Mouse (Mus musculus) midbrain, embryonic 11.5 days (tissue): ENCODE measurements around the gene Ffar1. TPM values are rescaled to one million over a fixed set of nuclear protein-coding genes. Genes with fewer than 3 reads are reported as not detected.

Experiments used
- ATAC-seq: fragments of 200-750 bp; cut with Nextera tagmentation; 2 replicates; pipeline ENCODE4 v1.8.0; 2017; ENCODE audit warnings: moderate TSS enrichment, moderate library complexity; ENCODE audit not compliant: low FRiP score
- DNase-seq: peaks from one replicate; pipeline ENCODE4 v3.0.0; 2015; ENCODE audit warnings: low spot score; ENCODE audit errors: missing footprints
- H3K27ac ChIP-seq: fragments of 300-500 bp; sonication (generic); 2 replicates; pipeline ENCODE4 v1.5.1; 2014; ENCODE audit warnings: low read depth, low read length
- H3K27me3 ChIP-seq: fragments of 300-500 bp; sonication (generic); 2 replicates; pipeline ENCODE4 v1.6.1; 2014; ENCODE audit warnings: mild to moderate bottlenecking, low read length, moderate library complexity, mixed read lengths; ENCODE audit not compliant: control insufficient read depth, insufficient read depth
- H3K36me3 ChIP-seq: fragments of 300-500 bp; sonication (generic); 2 replicates; pipeline ENCODE4 v1.6.1; 2014; ENCODE audit warnings: mild to moderate bottlenecking, low read length, moderate library complexity, mixed read lengths; ENCODE audit not compliant: control insufficient read depth, insufficient read depth
- H3K4me1 ChIP-seq: fragments of 300-500 bp; sonication (generic); 2 replicates; pipeline ENCODE4 v1.6.1; 2014; ENCODE audit warnings: low read length; ENCODE audit not compliant: control insufficient read depth, insufficient read depth
- H3K4me2 ChIP-seq: fragments of 300-500 bp; sonication (generic); 2 replicates; pipeline ENCODE4 v1.6.1; 2014; ENCODE audit warnings: mild to moderate bottlenecking, moderate library complexity
- H3K4me3 ChIP-seq: fragments of 300-500 bp; sonication (generic); 2 replicates; pipeline ENCODE4 v1.5.1; 2014; ENCODE audit warnings: low read depth, low read length
- H3K9ac ChIP-seq: fragments of 300-500 bp; sonication (generic); 2 replicates; pipeline ENCODE4 v1.6.1; 2014; ENCODE audit warnings: low read length
- H3K9me3 ChIP-seq: fragments of 300-500 bp; sonication (generic); 2 replicates; pipeline ENCODE4 v1.6.1; 2016; ENCODE audit warnings: low read length; ENCODE audit not compliant: control insufficient read depth
- WGBS: fragments of 180-500 bp; shearing (Covaris S2); extraction: QIAGEN DNeasy Blood & Tissue Kit; methylation state at CpG from one replicate; pipeline ENCODE4 v1.1.7; 2014; 5-methylcytosine and 5-hydroxymethylcytosine counted together
- polyA plus RNA-seq: library from polyadenylated mRNA; unstranded; fragments of >200 nt; fragmentation: Nextera tagmentation; extraction: Ambion mirVana; gene quantifications from 2 replicates; pipeline ENCODE4 v1.2.1, GENCODE M21; 2014

Ffar1 gene
- polyA plus RNA-seq, 1 experiment from 2014 or later = not detected

DNA sequence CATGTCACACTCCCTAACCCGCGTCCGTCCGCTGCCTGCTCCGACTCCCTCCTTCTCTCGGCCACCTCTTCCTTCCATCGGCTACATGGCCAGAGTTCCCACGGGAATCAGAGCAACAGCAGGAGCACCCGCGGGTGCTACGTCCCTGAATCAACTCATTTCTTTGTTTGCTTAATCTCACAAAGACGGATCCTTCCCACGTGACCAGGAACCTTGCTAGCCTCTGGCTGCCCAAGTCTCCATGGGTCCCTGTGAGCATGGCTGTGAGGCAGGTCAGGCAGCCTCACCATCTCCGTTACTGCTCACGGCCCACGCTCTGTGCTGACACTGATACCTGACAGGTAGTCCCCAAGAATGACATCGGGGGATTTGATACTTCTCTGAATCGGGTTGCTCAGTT, 37.7 kb downstream of the Ffar1 start, which contains the start of gene Ffar2:
Ffar2 (minus strand) TSS at position 101 of the 400 bp plus-strand sequence.
- no peak within 1 kb of the TSS for H3K4me3 ChIP-seq
- DNase-seq (no peak), ATAC-seq (no peak)
- no peaks in the 10 kb centered on the region for H3K9me3 ChIP-seq
- no peak within 1 kb of the TSS for H3K4me2 ChIP-seq
- no peak within 1 kb of the TSS for H3K27ac ChIP-seq
- H3K36me3 ChIP-seq = no peaks in the 10 kb centered on the region
- no peaks in the 10 kb centered on the region for H3K4me1 ChIP-seq
- H3K27me3 ChIP-seq = no peaks in the 10 kb centered on the region
- WGBS = 87% methylated on average over 18 of the region's 18 CpGs
- no peak within 1 kb of the TSS for H3K9ac ChIP-seq

DNA sequence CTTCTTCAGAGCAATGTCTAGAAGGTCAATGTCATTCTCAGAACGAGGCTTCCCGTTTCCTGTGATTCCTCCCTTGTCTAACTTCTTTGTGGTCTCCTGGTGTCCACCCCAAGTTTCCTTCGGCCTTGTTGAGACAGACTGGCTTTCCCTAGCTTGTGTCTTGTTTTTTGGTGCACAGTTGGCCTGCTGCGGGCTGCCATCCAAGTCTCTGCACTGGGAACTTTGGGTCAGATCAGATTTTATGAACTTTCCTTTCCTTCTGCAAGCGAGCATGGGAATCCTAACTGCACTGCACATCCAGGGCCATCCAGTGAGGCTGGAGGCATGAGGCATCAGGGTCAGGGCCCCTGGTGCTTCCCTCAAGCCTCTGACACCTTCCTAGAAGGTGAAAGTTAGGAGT, 39.8 kb downstream of the Ffar1 start:
- Histone ChIP-seq H3K36me3 (no peaks in the 10 kb centered on the region), H3K27ac (no peak overlapping the region), H3K4me2 (no peak overlapping the region), H3K27me3 (no peaks in the 10 kb centered on the region), H3K4me3 (no peak overlapping the region), H3K9me3 (no peaks in the 10 kb centered on the region), H3K9ac (no peak overlapping the region), H3K4me1 (no peaks in the 10 kb centered on the region)
- 82% methylated on average over 5 of the region's 5 CpGs for WGBS
- ATAC-seq (no peak), DNase-seq (no peak)

DNA sequence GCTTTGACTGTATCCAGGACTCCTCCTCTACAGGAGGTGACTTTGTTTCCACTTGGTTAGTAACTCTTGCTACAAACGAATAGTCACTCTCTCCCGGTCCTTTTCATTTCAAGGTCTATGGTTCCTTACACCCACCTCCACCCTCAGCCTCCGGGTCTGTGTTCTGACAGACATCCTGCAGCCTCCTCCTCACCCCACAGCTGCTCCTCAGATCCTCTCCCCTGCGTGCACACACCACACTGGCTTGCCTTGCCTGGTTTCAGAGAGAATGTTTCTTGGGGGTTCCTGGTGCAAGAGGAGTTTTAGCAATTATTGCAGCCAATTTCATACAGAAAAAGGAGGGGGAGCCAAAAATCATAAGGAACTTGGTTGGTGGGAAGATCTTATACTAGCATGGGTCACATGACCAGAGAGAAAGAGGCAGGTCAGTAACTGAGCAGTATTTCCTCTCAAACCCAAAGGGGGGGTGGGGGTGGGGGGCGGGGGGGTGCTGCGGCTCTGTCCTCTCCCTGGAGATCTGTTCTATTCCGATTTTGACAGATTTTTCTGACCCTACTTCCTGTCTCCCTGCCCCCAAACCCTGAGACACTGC, 40.4 kb downstream of the Ffar1 start:
- no peaks in the 10 kb centered on the region for H3K4me1 ChIP-seq
- H3K4me3 ChIP-seq = no peak overlapping the region
- H3K36me3 ChIP-seq = no peaks in the 10 kb centered on the region
- no peak overlapping the region for H3K9ac ChIP-seq
- WGBS = 68% methylated on average over 7 of the region's 7 CpGs
- no peak overlapping the region for H3K4me2 ChIP-seq
- H3K27ac ChIP-seq = no peak overlapping the region
- no peaks in the 10 kb centered on the region for H3K9me3 ChIP-seq
- ATAC-seq (no peak), DNase-seq (no peak)
- H3K27me3 ChIP-seq = no peaks in the 10 kb centered on the region

DNA sequence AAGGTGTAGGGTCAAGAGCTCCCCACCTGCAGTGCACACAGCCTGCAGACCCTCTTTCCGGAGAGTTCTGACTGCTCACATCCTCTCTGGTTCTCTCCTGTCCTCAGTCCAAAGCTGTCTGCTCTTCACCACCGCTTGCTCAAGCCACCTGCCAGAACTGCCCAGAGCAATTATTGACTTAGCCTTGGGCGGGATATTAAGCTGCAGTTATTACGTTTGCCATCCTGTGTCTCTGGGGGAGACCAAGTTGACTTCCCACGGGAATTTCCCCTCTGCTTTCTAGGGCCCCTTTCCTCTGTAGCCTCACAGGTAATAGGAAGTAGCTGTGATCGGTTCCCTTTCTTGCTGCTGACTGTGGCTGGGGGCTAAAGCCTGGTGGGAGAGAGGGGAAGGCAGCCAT, 41.2 kb downstream of the Ffar1 start:
- no peak for ATAC-seq
- no peak for DNase-seq
- 71% methylated on average over 6 of the region's 6 CpGs for WGBS
- Histone ChIP-seq H3K4me2 (no peak overlapping the region), H3K9me3 (no peaks in the 10 kb centered on the region), H3K27ac (no peak overlapping the region), H3K4me3 (no peak overlapping the region), H3K4me1 (no peaks in the 10 kb centered on the region), H3K27me3 (no peaks in the 10 kb centered on the region), H3K9ac (no peak overlapping the region), H3K36me3 (no peaks in the 10 kb centered on the region)

DNA sequence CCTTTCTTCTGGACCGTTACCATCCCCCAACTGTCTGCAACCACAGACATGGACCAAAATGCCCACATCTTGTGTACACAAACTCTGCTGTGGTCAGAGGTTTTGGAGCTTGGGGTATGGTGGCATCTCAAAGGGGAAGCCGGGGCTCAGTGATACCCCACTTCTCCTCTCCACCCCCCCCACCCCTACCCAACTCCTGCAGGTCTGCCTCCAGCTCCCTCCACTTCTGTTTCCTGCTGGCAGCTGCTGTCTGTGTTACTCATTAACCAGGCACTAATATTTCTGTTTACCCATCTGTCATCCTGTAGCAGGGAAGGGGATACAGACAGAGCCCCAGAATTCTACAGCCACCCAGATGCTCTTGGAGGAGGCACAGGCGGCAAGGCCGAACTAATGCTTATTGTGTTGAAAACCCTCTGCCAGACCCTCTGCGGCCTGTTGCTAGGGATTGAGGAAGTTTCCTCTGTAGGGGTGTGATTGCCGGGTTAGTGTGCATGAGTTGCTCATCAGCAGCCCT, 49.0 kb downstream of the Ffar1 start:
- Histone ChIP-seq H3K27ac (no peak overlapping the region), H3K27me3 (no peaks in the 10 kb centered on the region), H3K4me3 (no peak overlapping the region), H3K9me3 (no peaks in the 10 kb centered on the region), H3K36me3 (no peaks in the 10 kb centered on the region), H3K4me1 (no peaks in the 10 kb centered on the region), H3K9ac (no peak overlapping the region), H3K4me2 (no peak overlapping the region)
- no peak for ATAC-seq
- 71% methylated on average over 6 of the region's 6 CpGs for WGBS
- DNase-seq = no peak

DNA sequence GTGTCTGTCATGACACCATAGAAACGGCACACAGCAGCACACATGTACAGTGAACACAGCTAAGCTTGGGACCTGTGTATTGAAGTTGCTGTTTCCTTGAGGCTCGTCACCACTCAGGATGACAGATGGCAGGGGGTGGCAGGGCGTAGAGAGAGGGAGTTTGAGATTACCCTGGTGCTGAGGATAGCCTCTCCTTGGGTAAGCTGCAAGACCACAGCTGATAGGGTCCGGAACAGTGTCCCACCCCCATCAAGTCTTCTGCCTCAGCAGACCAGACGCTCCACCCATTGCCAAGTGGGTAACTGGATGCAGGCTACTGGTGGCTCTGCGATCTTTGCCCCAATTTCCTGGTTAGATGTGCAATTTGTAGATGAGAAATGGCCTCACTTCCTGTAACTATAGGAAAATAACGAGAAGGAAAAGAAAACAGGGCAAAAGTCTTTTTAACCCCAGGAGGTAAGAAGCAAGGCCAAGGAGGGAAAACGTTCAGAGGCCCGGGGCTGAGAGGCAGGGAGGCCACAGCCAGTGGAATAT, 49.5 kb downstream of the Ffar1 start:
- WGBS = 73% methylated on average over 9 of the region's 9 CpGs
- Histone ChIP-seq H3K9me3 (no peaks in the 10 kb centered on the region), H3K9ac (no peak overlapping the region), H3K27ac (no peak overlapping the region), H3K4me2 (no peak overlapping the region), H3K4me1 (no peaks in the 10 kb centered on the region), H3K27me3 (no peaks in the 10 kb centered on the region), H3K4me3 (no peak overlapping the region), H3K36me3 (no peaks in the 10 kb centered on the region)
- no peak for ATAC-seq
- DNase-seq = no peak

DNA sequence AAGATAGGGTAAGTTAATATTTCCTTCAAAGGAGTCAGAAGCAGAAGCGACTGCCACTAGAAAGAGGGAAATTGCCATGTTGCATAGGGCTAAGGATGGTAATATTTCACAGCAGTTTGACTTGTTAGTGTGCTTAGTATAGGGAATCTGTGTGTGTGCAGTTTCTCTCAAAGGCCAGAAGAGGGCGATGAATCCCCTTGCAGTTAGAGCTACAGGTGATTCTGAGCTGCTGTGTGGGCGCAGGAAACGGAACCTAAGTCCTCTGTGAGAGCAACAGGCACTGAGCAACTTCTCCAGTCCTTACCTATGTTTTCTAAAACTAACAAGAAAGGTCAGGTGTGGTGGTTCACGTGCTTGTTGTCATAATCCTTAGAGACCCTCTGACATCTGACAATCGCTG, 51.0 kb downstream of the Ffar1 start:
- H3K4me3 ChIP-seq = no peak overlapping the region
- WGBS = 48% methylated on average over 6 of the region's 6 CpGs
- no peak for ATAC-seq

More for the DNA sequence above, 51.0 kb downstream of the Ffar1 start:
- Histone ChIP-seq H3K9me3 (no peaks in the 10 kb centered on the region), H3K36me3 (no peaks in the 10 kb centered on the region), H3K4me1 (no peaks in the 10 kb centered on the region), H3K4me2 (no peak overlapping the region), H3K27ac (no peak overlapping the region), H3K27me3 (no peaks in the 10 kb centered on the region), H3K9ac (no peak overlapping the region)
- DNase-seq = no peak

Other genes starting within 250 kb of the Ffar1 start
- 0.67 and 1.0 TPM in 2 replicates for gene Upk1a, start 248.7 kb downstream of the Ffar1 start, polyA plus RNA-seq
- gene Cox6b1, start 235.4 kb downstream of the Ffar1 start, polyA plus RNA-seq = 791 and 797 TPM in 2 replicates
- gene Etv2, start 225.7 kb downstream of the Ffar1 start, polyA plus RNA-seq = not detected in 2 replicates
- 112 and 138 TPM in 2 replicates for gene Rbm42, start 211.2 kb downstream of the Ffar1 start, polyA plus RNA-seq
- gene Haus5, start 196.6 kb downstream of the Ffar1 start, polyA plus RNA-seq = 51.0 and 52.4 TPM in 2 replicates
- not detected in 2 replicates for gene Pmis2, start 190.0 kb downstream of the Ffar1 start, polyA plus RNA-seq
- gene 2200002J24Rik, start 162.6 kb downstream of the Ffar1 start, polyA plus RNA-seq = not detected in 2 replicates
- gene Atp4a, start 149.4 kb downstream of the Ffar1 start, polyA plus RNA-seq = 0.70 and 1.1 TPM in 2 replicates
- 140 and 153 TPM in 2 replicates for gene Tmem147, start 132.0 kb downstream of the Ffar1 start, polyA plus RNA-seq
- 0.19 and 0.48 TPM in 2 replicates for gene Gapdhs, start 117.9 kb downstream of the Ffar1 start, polyA plus RNA-seq
- gene Sbsn, start 110.1 kb downstream of the Ffar1 start, polyA plus RNA-seq = 0.54 and 1.1 TPM in 2 replicates
- gene Dmkn, start 97.8 kb downstream of the Ffar1 start, polyA plus RNA-seq = not detected in 2 replicates
- gene Krtdap, start 73.7 kb downstream of the Ffar1 start, polyA plus RNA-seq = not detected in 2 replicates
- not detected in 2 replicates for gene Ffar2, start 37.8 kb downstream of the Ffar1 start, polyA plus RNA-seq
- gene Ffar3, start 5.4 kb downstream of the Ffar1 start, polyA plus RNA-seq = not detected in 2 replicates
- gene Cd22, start 18.8 kb upstream of the Ffar1 start, polyA plus RNA-seq = not detected in 2 replicates
- gene Mag, start 53.3 kb upstream of the Ffar1 start, polyA plus RNA-seq = 0.44 and 0.47 TPM in 2 replicates
- not detected in 2 replicates for gene Hamp2, start 63.1 kb upstream of the Ffar1 start, polyA plus RNA-seq
- 0.40 TPM in 1 of 2 replicates, not detected in the other for gene Hamp, start 82.5 kb upstream of the Ffar1 start, polyA plus RNA-seq
- 20.6 and 21.7 TPM in 2 replicates for gene Usf2, start 95.2 kb upstream of the Ffar1 start, polyA plus RNA-seq
- 10.2 and 13.1 TPM in 2 replicates for gene Lsr, start 111.9 kb upstream of the Ffar1 start, polyA plus RNA-seq
- gene Fam187b, start 112.2 kb upstream of the Ffar1 start, polyA plus RNA-seq = 0.25 and 0.62 TPM in 2 replicates
- gene Fxyd5, start 180.9 kb upstream of the Ffar1 start, polyA plus RNA-seq = 11.3 and 12.6 TPM in 2 replicates
- gene Fxyd7, start 189.9 kb upstream of the Ffar1 start, polyA plus RNA-seq = 5.4 and 6.2 TPM in 2 replicates
- gene Fxyd1, start 195.6 kb upstream of the Ffar1 start, polyA plus RNA-seq = 4.8 and 5.4 TPM in 2 replicates
- gene Lgi4, start 197.8 kb upstream of the Ffar1 start, polyA plus RNA-seq = 0.58 and 0.85 TPM in 2 replicates
- 1.8 and 2.3 TPM in 2 replicates for gene Fxyd3, start 215.1 kb upstream of the Ffar1 start, polyA plus RNA-seq